Mouse (Mus musculus): ENCODE results near the gene Kidins220. TPM values are rescaled to one million over a fixed set of nuclear protein-coding genes. Genes with fewer than 3 reads are reported as not detected.

Gene Kidins220
- polyA plus RNA-seq, 1 experiment from 2014 or later: 20.6 TPM

DNA sequence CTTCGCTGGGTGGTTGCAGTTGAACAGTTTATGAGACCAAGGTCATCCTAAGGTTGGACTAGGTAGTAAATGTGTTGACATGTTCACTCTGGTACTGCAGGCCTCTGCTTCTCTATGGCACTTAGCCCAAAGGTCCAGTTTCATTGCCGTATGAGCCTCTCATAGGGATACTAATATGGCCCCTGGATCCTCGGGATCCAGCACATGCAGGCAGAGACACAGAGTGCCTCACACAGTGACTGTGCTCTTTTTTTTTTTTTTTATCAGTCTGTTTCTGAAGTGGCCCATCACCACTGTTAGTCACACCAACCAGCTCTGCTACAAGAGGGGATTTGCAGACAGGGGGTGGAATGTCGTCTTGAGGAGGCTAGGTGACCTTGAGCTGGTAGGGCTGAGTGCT, 98.6 kb downstream of the Kidins220 start:
- H3K9me3 ChIP-seq: no peaks in the 10 kb centered on the region
- H3K36me3 ChIP-seq: no peaks in the 10 kb centered on the region
- no peaks in the 10 kb centered on the region for H3K27me3 ChIP-seq
- H3K4me1 ChIP-seq: no peaks in the 10 kb centered on the region
- H3K27ac ChIP-seq: no peak overlapping the region
- 81% methylated on average over 4 of the region's 4 CpGs for WGBS
- no peak for ATAC-seq (ENCODE audit: borderline replicate concordance, extremely low read depth, low FRiP score, low TSS enrichment)
- no peak overlapping the region for H3K9ac ChIP-seq
- no peak overlapping the region for H3K4me3 ChIP-seq
- H3K4me2 ChIP-seq: no peak overlapping the region

DNA sequence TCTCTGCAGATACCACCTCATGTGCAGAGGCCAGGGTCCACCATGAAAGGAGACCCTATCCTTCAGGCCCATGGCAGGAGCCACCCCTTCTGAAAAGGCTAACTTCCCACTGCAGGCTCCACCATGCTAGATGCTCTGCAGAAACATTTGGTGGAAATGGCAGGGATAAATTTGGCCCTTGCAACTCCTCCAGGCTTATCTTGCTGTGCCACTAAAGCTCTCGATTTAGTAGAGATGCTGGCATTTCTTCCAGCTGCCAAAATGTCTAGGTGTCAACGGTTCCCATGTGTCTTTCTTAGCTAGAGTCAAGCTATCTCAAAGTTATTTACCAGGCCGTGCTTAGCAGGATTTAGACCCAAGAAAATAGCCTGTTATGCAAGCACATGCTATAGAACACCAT, 99.6 kb downstream of the Kidins220 start:
- no peak overlapping the region for H3K4me2 ChIP-seq
- H3K9ac ChIP-seq: no peak overlapping the region
- no peaks in the 10 kb centered on the region for H3K36me3 ChIP-seq
- H3K27ac ChIP-seq: no peak overlapping the region
- no peaks in the 10 kb centered on the region for H3K9me3 ChIP-seq
- 70% methylated on average over 3 of the region's 3 CpGs for WGBS
- H3K4me1 ChIP-seq: no peaks in the 10 kb centered on the region
- no peak for ATAC-seq (ENCODE audit: borderline replicate concordance, extremely low read depth, low FRiP score, low TSS enrichment)
- no peak overlapping the region for H3K4me3 ChIP-seq
- H3K27me3 ChIP-seq: no peaks in the 10 kb centered on the region

DNA sequence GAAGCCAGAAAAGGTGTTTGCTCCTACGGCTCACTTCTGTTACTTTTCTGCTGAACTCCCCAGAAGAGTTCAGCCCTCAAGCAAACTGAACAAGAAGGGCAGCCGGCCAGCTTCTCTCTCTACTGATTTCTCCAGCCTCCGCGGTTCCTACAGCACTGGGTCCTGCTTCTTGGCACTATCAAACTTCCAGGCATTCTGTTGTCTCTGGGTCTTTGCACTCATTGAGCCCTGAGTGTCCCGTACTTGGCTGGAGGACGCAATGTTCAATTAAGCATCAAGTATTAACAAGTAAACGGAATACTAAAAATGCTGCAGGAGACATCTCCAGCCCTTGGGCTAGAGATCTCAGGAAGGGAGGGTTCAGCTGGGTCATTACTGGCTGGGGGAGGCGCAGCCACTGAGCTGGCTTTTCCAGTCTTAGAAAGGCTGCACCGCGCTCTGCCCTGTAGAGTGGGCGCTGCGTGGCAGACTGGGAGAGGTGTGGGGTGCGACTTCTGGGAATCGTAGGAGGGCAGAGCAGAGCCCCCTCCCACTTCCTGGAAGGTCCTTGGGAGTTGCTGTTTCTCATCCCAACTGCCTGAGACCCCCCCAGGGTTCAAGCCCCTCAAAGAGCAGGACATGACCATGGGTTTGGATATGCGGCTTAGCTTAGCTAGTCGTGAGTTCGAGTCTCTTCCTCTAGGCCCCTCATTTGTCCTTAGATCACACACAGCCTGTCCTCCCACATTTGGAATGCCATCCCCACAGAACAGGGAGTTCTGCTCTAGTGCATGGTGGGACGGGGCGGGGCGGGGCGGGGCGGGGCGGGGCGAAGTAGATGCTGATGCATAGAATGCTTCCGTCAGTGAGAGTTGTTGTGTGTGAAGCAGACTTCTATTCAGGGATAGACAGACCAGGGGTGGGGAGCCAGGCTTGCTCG, 108.8 kb downstream of the Kidins220 start:
- 33% methylated on average over 26 of the region's 26 CpGs for WGBS
- no peak overlapping the region for H3K9ac ChIP-seq
- no peak overlapping the region for H3K4me3 ChIP-seq
- H3K4me1 ChIP-seq: 0 out of 2 replicates have a peak, but pooled peaks cover 10% of the 10 kb centered on the region
- H3K36me3 ChIP-seq: no peaks in the 10 kb centered on the region
- no peaks in the 10 kb centered on the region for H3K9me3 ChIP-seq
- H3K27ac ChIP-seq: peak overlapping the region; percentile 5; the same call in 1 of the 2 replicates
- peak overlapping the region; percentile 39 for H3K4me2 ChIP-seq
- 0 out of 2 replicates have a peak, but pooled peaks have one; percentile 56 for ATAC-seq (ENCODE audit: borderline replicate concordance, extremely low read depth, low FRiP score, low TSS enrichment)
- no peaks in the 10 kb centered on the region for H3K27me3 ChIP-seq

DNA sequence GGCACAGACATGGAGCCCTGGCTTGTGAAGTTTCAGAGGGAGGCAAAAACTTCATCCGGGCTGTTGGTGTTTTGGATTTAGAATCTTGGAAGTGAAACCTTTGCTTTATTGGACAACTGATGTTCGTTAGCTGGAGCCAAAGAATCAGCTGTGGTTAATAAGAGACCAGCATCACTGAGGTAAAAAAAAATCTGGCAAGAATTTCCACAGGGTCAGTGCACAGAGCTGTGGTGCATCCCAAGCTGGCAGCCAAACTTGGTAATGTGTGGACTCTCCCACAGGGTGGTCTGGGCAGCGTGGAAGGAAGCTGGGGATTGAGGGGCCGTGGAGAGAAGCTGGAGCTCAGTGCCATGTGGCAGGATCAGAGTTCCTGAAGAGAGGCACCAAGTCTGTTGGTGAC, 112.2 kb downstream of the Kidins220 start:
- Histone ChIP-seq H3K9me3 (no peaks in the 10 kb centered on the region), H3K27ac (no peak overlapping the region), H3K4me1 (peaks cover 12% of the 10 kb centered on the region; the same call in 1 of the 2 replicates), H3K36me3 (no peaks in the 10 kb centered on the region), H3K4me3 (no peak overlapping the region), H3K27me3 (no peaks in the 10 kb centered on the region), H3K4me2 (no peak overlapping the region), H3K9ac (no peak overlapping the region)
- 40% methylated on average over 4 of the region's 4 CpGs for WGBS
- ATAC-seq (ENCODE audit: borderline replicate concordance, extremely low read depth, low FRiP score, low TSS enrichment): no peak

DNA sequence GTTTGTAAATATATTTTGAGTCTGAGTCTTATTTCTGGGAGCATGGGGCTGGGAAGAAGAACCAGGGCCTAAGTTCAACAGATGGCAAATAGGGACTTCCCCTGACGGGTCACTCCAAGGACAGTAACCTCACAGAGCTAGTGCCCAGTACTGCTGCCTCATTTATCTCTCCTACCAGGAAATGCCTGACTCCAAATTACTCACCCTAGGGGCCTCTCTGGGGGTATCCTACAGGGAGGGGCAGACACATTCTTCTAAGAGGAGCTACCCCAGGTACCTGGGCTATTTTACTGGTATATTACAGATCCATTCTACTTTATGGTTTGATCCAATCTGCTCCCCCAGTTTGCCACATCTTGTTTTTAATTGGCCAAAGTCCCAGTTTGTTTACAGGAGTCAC, 114.7 kb downstream of the Kidins220 start:
- ATAC-seq (ENCODE audit: borderline replicate concordance, extremely low read depth, low FRiP score, low TSS enrichment): no peak
- H3K4me3 ChIP-seq: no peak overlapping the region
- H3K9me3 ChIP-seq: no peaks in the 10 kb centered on the region
- no peak overlapping the region for H3K4me2 ChIP-seq
- 40% methylated on average over 1 of the region's 1 CpGs for WGBS
- no peaks in the 10 kb centered on the region for H3K27me3 ChIP-seq
- no peak overlapping the region for H3K9ac ChIP-seq
- H3K27ac ChIP-seq: no peak overlapping the region
- H3K36me3 ChIP-seq: no peaks in the 10 kb centered on the region
- peaks cover 16% of the 10 kb centered on the region for H3K4me1 ChIP-seq

DNA sequence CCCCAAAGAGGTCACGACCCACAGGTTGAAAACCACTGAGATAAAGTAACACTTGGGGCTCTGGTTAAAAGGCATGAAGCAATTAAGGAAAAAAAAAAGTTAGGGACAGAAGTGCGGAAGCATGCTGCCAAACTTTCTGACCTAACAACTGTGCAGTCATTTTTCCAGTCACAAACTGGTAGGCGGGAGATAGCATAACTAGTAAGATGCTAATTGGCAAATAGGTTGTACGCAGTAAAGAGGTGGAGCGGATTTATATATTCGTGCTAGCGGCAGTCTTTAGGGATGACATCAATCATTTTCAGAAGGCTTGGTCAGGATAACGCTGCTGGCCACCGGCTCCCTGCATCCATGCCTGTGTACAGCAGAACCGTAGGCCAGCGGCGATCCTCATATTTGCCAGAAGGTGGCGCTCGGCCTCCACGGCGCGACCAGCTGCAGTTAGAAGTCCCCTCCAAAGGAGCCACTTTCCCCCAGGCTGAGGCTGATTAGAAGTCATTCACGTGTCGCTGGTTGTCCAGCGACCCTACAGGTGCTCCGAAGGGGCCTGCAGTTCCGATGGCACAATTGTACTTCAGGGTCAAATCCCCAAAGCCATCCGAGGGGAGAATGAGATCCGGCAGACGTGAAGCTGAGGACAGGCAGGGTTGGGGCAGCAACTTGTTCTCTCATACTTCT, 117.4 kb downstream of the Kidins220 start:
- WGBS: 5% methylated on average over 25 of the region's 25 CpGs
- H3K9me3 ChIP-seq: no peaks in the 10 kb centered on the region
- H3K27me3 ChIP-seq: no peaks in the 10 kb centered on the region
- peak overlapping the region; percentile 72 for H3K27ac ChIP-seq
- peaks cover 25% of the 10 kb centered on the region for H3K4me1 ChIP-seq
- peak; percentile 24 for ATAC-seq (ENCODE audit: borderline replicate concordance, extremely low read depth, low FRiP score, low TSS enrichment)
- H3K4me3 ChIP-seq: peak overlapping the region; percentile 36
- no peaks in the 10 kb centered on the region for H3K36me3 ChIP-seq
- peak overlapping the region; percentile 62 for H3K4me2 ChIP-seq
- 0 out of 2 replicates have a peak overlapping the region, but pooled peaks have one; percentile 37 for H3K9ac ChIP-seq

DNA sequence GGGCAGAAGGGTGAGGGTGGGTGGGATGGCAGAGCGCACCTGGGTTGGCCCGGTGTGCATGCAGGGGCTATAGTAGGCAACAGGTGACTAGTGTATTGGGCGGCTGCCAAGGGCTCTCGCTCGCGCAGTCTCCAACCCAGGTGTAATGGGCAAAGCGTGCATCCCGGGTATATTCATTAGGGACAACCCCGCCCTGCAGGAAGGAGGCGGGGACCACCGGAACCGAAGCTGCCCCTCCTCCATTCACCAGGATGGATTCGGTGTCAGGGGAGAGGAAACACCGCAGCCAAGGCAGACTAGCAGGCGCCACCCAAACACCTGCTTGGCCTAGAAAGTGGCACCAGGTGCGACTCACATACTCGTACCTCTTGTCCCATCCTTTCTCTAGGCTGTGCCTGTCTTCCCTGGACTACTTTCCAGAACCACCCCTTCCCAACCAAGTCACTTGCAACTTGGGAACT, 118.1 kb downstream of the Kidins220 start:
- no peaks in the 10 kb centered on the region for H3K9me3 ChIP-seq
- WGBS: 4% methylated on average over 17 of the region's 17 CpGs
- H3K27ac ChIP-seq: peak overlapping the region; percentile 72
- H3K4me1 ChIP-seq: peaks cover 31% of the 10 kb centered on the region
- no peaks in the 10 kb centered on the region for H3K27me3 ChIP-seq
- H3K9ac ChIP-seq: no peak overlapping the region; the same call in 1 of the 2 replicates
- ATAC-seq (ENCODE audit: borderline replicate concordance, extremely low read depth, low FRiP score, low TSS enrichment): peak; percentile 20; the same call in 1 of the 2 replicates
- H3K4me3 ChIP-seq: peak overlapping the region; percentile 36
- H3K36me3 ChIP-seq: no peaks in the 10 kb centered on the region
- H3K4me2 ChIP-seq: peak overlapping the region; percentile 62

DNA sequence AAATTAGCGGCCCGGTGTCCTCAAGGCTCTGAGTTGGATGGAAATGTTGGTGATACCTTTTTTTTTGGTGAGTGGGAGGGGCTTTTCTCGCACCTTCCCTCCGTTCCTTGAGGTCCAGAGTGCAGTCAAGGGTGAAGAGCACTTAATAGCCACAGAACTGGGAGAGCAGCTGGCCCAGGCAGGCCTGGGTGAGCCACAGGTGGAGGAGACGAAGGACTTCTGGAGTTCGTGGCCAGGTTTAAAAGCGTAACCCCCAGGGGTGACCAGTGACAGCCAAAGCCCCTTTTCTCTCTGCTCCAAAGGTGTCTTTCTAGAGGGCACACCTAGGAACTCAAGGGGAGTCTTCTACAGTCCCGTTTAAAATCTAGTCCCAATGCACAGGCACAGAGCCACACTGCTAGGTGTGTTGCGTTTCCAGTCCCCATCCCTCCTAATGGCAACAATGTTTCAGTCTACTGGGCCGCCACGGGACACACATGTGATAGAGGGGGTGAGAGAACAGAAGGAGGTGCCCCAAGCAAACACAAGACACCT, 118.6 kb downstream of the Kidins220 start:
- H3K4me2 ChIP-seq: peak overlapping the region; percentile 62
- H3K9ac ChIP-seq: peak overlapping the region; percentile 30
- no peaks in the 10 kb centered on the region for H3K9me3 ChIP-seq
- 20% methylated on average over 11 of the region's 11 CpGs for WGBS
- no peak for ATAC-seq (ENCODE audit: borderline replicate concordance, extremely low read depth, low FRiP score, low TSS enrichment)
- no peaks in the 10 kb centered on the region for H3K27me3 ChIP-seq
- H3K4me1 ChIP-seq: peaks cover 36% of the 10 kb centered on the region
- H3K4me3 ChIP-seq: peak overlapping the region; percentile 36
- H3K36me3 ChIP-seq: no peaks in the 10 kb centered on the region
- H3K27ac ChIP-seq: peak overlapping the region; percentile 72

DNA sequence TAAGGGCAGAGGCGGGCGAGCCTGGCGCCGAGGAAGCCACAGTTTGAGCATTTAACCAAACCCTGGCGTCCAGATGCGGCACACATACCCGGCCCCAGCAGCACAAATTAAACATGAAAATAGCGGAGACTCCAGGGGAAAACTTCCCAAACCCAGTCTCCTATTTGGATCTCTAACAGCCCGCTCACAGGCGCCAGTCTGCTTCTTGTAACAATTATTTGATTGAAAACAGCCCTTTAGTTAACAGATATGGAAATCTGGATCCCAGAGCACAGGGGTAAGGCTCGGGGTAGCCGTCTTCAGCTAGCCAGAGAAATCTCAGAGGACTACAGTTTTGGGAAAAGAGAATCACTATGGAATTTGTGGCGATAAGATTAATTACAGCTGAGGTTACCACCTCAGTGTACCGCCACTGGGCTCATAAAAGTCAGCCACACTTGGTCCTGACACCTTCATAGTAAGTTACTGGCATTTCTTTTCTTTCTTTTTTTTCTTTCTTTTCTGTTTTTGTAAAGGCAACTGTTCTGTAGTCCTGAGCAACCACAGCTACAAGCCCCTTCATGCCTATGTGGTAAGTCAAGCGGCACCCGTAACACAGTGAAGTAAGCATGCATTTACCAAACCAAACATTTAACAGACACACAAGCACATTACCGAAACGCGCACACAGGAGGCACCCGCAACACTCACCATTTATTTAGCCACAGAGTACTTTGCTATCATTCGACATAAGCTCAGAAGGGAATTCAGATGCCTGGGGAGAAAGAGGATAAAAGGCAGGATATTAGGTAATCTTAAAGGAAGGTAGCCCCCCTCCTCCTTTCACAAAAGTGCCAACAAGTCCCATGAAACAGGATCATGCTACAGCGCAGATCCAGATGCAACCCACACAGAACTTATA, 120.1 kb downstream of the Kidins220 start:
- H3K9me3 ChIP-seq: no peaks in the 10 kb centered on the region
- ATAC-seq (ENCODE audit: borderline replicate concordance, extremely low read depth, low FRiP score, low TSS enrichment): no peak
- peak overlapping the region; percentile 75 for H3K9ac ChIP-seq
- H3K4me2 ChIP-seq: peak overlapping the region; percentile 91
- WGBS: under 1% methylated on average over 22 of the region's 22 CpGs
- peaks cover 42% of the 10 kb centered on the region for H3K4me1 ChIP-seq
- peak overlapping the region; percentile 68 for H3K4me3 ChIP-seq
- peak overlapping the region; percentile 99 for H3K27ac ChIP-seq
- no peaks in the 10 kb centered on the region for H3K36me3 ChIP-seq
- H3K27me3 ChIP-seq: no peaks in the 10 kb centered on the region

DNA sequence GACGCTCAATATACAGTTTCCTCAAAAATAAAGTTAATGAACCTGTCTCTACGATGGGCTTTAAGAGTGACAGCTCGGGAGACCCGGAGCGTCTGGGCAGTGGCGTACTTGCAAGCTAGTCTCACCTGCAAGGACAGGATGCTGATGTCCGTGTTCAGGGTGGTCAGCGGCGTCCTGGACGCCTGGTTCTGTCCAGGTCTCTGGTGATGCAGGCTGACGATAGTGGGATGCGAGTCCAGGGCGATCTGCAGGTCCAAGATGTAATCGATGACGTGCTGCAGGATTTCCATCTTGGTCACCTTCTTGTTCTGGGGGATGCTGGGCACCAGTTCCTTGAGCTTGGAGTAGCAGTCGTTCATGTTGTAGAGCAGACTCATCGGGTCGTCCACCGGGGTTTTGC, 120.8 kb downstream of the Kidins220 start:
- Histone ChIP-seq H3K36me3 (no peaks in the 10 kb centered on the region), H3K4me1 (peaks cover 43% of the 10 kb centered on the region), H3K27me3 (no peaks in the 10 kb centered on the region), H3K4me3 (peak overlapping the region; percentile 68), H3K9ac (peak overlapping the region; percentile 75), H3K27ac (peak overlapping the region; percentile 99), H3K9me3 (no peaks in the 10 kb centered on the region), H3K4me2 (peak overlapping the region; percentile 91)
- no peak for ATAC-seq (ENCODE audit: borderline replicate concordance, extremely low read depth, low FRiP score, low TSS enrichment)
- WGBS: under 1% methylated on average over 19 of the region's 19 CpGs

All from lung, embryonic 15.5 days (tissue).